ENCODE assay signal across 19 mouse cellular contexts in the genomic region with DNA sequence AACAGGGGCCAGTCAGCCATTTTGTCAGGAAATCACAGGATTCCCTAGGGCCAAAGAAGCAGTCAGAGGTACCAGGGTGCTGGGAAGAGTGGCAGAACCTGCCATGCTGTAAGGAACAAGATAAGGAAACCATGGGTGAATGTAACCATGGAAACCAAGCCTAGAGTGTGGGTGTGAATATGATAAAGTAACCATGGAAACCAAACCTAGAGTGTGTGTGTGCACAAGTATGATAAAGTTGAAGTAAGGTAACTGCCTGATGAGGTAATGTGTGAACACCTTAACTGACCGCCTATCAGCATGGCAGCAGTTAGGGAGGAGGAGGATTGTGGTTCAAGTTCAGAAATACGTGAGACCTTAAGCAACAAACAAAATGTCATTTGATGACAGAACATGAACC. TPM values are rescaled to one million over a fixed set of nuclear protein-coding genes. Genes with fewer than 3 reads are reported as not detected.
A peak's percentile ranks its signal among the peaks of the same experiment; 100 is the strongest.
DNase-seq lines count a peak whose midpoint lies in the region; ATAC-seq and TF ChIP-seq lines count a peak whose summit lies in the region.
"Had no signal": no experiment of that assay in that cellular context is flagged by ENCODE, and none has a peak within 500 bp of the region (broad histone marks: within the 10 kb centered on the region; RNA-seq: fewer than 3 reads in every experiment).

No protein-coding gene starts in this region.

- H3K9ac ChIP-seq in liver, embryonic 16.5 days (ENCODE audit: low read depth, low read length) = peak overlapping the region; percentile 42
- H3K9ac ChIP-seq: embryonic facial prominence, embryonic 15.5 days had no signal

- no peak for TF ChIP-seq CTCF in G1E (IDR thresholded peaks at IDR 0.05; ENCODE audit: low read depth, low read length)
- TF ChIP-seq CTCF in gastrocnemius, adult 2 months (IDR thresholded peaks at IDR 0.05) = no peak

- intact Hi-C loops in gastrocnemius, adult 2 months (cut with DNase I) = no loop called here
- intact Hi-C loops in gastrocnemius, postnatal 14 days (cut with DNase I; ENCODE audit: low total_unique reads) = loop anchor here (5.0 kb wide), 1 partner anchor 236 kb away; no protein-coding TSS in a partner anchor

- DNase-seq in frontal cortex, adult 2 months (ENCODE audit: extremely low spot score in 1 of 2, low spot score in 1 of 2) = peak; percentile 24 to 42
- DNase-seq in frontal cortex, postnatal 14 days (ENCODE audit: low spot score in 2 of 2) = no peak
- DNase-seq in G1E (ENCODE audit: low spot score) = peak; percentile 39
- DNase-seq in gastrocnemius, adult 2 months = no peak
- DNase-seq in adrenal gland, adult 2 months = no peak
- no peak for DNase-seq in gastrocnemius, postnatal 14 days
- DNase-seq: adrenal gland, postnatal 36 days; cerebellum, postnatal 14 days; gastrocnemius, postnatal 10 days; heart, postnatal 14 days; kidney, postnatal 4 days; retina, postnatal 1 day had no signal

- 25% methylated on average over 2 of the region's 2 CpGs for WGBS in liver, embryonic 16.5 days (ENCODE audit: insufficient replicate concordance)

- H3K9me3 ChIP-seq in G1E (replicated peaks) = no peaks in the 10 kb centered on the region
- H3K9me3 ChIP-seq in erythroblast, embryonic 14.5 days (ENCODE audit: control insufficient read depth, low read length) = no peaks in the 10 kb centered on the region
- no peaks in the 10 kb centered on the region for H3K9me3 ChIP-seq in liver, embryonic 16.5 days (replicated peaks; ENCODE audit: control insufficient read depth, low read length)
- H3K9me3 ChIP-seq: embryonic facial prominence, embryonic 15.5 days had no signal

- H3K36me3 ChIP-seq in G1E (replicated peaks) = peaks cover 39% of the 10 kb centered on the region
- H3K36me3 ChIP-seq in erythroblast, embryonic 14.5 days (ENCODE audit: control insufficient read depth) = peaks cover 75% of the 10 kb centered on the region
- H3K36me3 ChIP-seq in liver, embryonic 16.5 days (ENCODE audit: control insufficient read depth, insufficient read depth) = no peaks in the 10 kb centered on the region
- H3K36me3 ChIP-seq: embryonic facial prominence, embryonic 15.5 days had no signal

- peak overlapping the region; percentile 92 for H3K27ac ChIP-seq in liver, embryonic 16.5 days (ENCODE audit: low read length)
- H3K27ac ChIP-seq in gastrocnemius, adult 2 months = no peak overlapping the region
- H3K27ac ChIP-seq: embryonic facial prominence, embryonic 15.5 days had no signal

- peaks cover 85% of the 10 kb centered on the region for H3K4me1 ChIP-seq in G1E (ENCODE audit: insufficient read depth, low read depth, low read length)
- peaks cover 85% of the 10 kb centered on the region for H3K4me1 ChIP-seq in erythroblast, embryonic 14.5 days (ENCODE audit: control insufficient read depth)
- H3K4me1 ChIP-seq in liver, embryonic 16.5 days (ENCODE audit: control insufficient read depth, low read depth, low read length) = peaks cover 52% of the 10 kb centered on the region

- peak; percentile 64 for ATAC-seq in G1E (ENCODE audit: extremely low read depth, insufficient number of reproducible peaks, low FRiP score, poor library complexity, severe bottlenecking)
- peak; percentile 60 for ATAC-seq in liver, embryonic 16.5 days (ENCODE audit: low read depth)

- H3K27me3 ChIP-seq in G1E (ENCODE audit: insufficient read depth, low read length) = no peaks in the 10 kb centered on the region
- peaks cover 5% of the 10 kb centered on the region; the same call in 1 of the 2 replicates for H3K27me3 ChIP-seq in erythroblast, embryonic 14.5 days (ENCODE audit: control insufficient read depth)
- no peaks in the 10 kb centered on the region; the same call in 1 of the 2 replicates for H3K27me3 ChIP-seq in liver, embryonic 16.5 days (ENCODE audit: control insufficient read depth, insufficient read depth, low read depth, low read length)

- H3K4me3 ChIP-seq in G1E (ENCODE audit: low read depth, low read length) = peak overlapping the region; percentile 44; the same call in 1 of the 2 replicates
- H3K4me3 ChIP-seq in erythroblast, embryonic 14.5 days (replicated peaks) = peak overlapping the region; percentile 93
- H3K4me3 ChIP-seq in liver, embryonic 16.5 days (ENCODE audit: low read depth, low read length) = peak overlapping the region; percentile 95
- H3K4me3 ChIP-seq in gastrocnemius, adult 2 months = no peak overlapping the region
- H3K4me3 ChIP-seq: embryonic facial prominence, embryonic 15.5 days; myocyte had no signal

- peak overlapping the region; percentile 80 for H3K4me2 ChIP-seq in liver, embryonic 16.5 days (ENCODE audit: low read depth, low read length)
- H3K4me2 ChIP-seq: embryonic facial prominence, embryonic 15.5 days had no signal

RNA-seq across cellular contexts. Expression of a gene that starts 4.1 kb away (rescaled TPM):
- polyA plus RNA-seq in frontal cortex, adult 2 months (2012; rRNA removed) = 3.6 and 4.0 TPM in 2 replicates
- 21.4 and 27.9 TPM in 2 replicates for total RNA-seq in G1E (2014; fragmentation: Nextera tagmentation)
- total RNA-seq in G1E (2017) = 3.9 and 4.1 TPM in 2 replicates
- polyA plus RNA-seq in G1E (2012) = 36.4 and 38.2 TPM in 2 replicates
- 26.9 and 29.2 TPM in 2 replicates for polyA plus RNA-seq in erythroblast, embryonic 14.5 days (2012)
- polyA plus RNA-seq in liver, embryonic 16.5 days (2015; fragmentation: Nextera tagmentation; extraction: Ambion mirVana) = 12.4 and 12.6 TPM in 2 replicates
- 1 to 10 TPM; 2.0 to 2.8 TPM for total RNA-seq in gastrocnemius, adult 2 months (2021)
- 1 to 10 TPM; 5.7 to 7.8 TPM for total RNA-seq in adrenal gland, adult 2 months (2021)
- 12.3 and 13.4 TPM in 2 replicates for polyA plus RNA-seq in adrenal gland, adult 2 months (2012; rRNA removed)
- total RNA-seq in gastrocnemius, postnatal 14 days (2021) = 1 to 10 TPM; 3.3 to 4.7 TPM

RNA-seq across cellular contexts. Expression of a gene that starts 47.5 kb away (rescaled TPM):
- polyA plus RNA-seq in frontal cortex, adult 2 months (2012; rRNA removed) = 0.04 TPM in 1 of 2 replicates, not detected in the other
- not detected in 2 replicates for total RNA-seq in G1E (2014; fragmentation: Nextera tagmentation)
- 0.11 TPM in 1 of 2 replicates, not detected in the other for total RNA-seq in G1E (2017)
- not detected in 2 replicates for polyA plus RNA-seq in G1E (2012)
- not detected in 2 replicates for polyA plus RNA-seq in erythroblast, embryonic 14.5 days (2012)
- not detected in 2 replicates for polyA plus RNA-seq in liver, embryonic 16.5 days (2015; fragmentation: Nextera tagmentation; extraction: Ambion mirVana)
- total RNA-seq in gastrocnemius, adult 2 months (2021) = not detected
- total RNA-seq in adrenal gland, adult 2 months (2021) = under 1 TPM; 0.20 to 0.59 TPM
- 0.09 and 0.11 TPM in 2 replicates for polyA plus RNA-seq in adrenal gland, adult 2 months (2012; rRNA removed)
- not detected for total RNA-seq in gastrocnemius, postnatal 14 days (2021)
- total RNA-seq: gastrocnemius, postnatal 10 days; heart, postnatal 14 days; left cerebral cortex, postnatal 25 days had no signal
- polyA plus RNA-seq: C2C12; intestine, embryonic 14.5 days; myocyte had no signal

RNA-seq across cellular contexts. Expression of a gene that starts 48.6 kb away (rescaled TPM):
- polyA plus RNA-seq in frontal cortex, adult 2 months (2012; rRNA removed) = 0.12 and 0.15 TPM in 2 replicates
- total RNA-seq in G1E (2014; fragmentation: Nextera tagmentation) = not detected in 2 replicates
- 0.22 TPM in 1 of 2 replicates, not detected in the other for total RNA-seq in G1E (2017)
- not detected in 2 replicates for polyA plus RNA-seq in G1E (2012)
- not detected in 2 replicates for polyA plus RNA-seq in erythroblast, embryonic 14.5 days (2012)
- polyA plus RNA-seq in liver, embryonic 16.5 days (2015; fragmentation: Nextera tagmentation; extraction: Ambion mirVana) = 0.02 and 0.05 TPM in 2 replicates
- not detected for total RNA-seq in gastrocnemius, adult 2 months (2021)
- total RNA-seq in adrenal gland, adult 2 months (2021) = 1 to 10 TPM; 2.7 to 5.1 TPM
- polyA plus RNA-seq in adrenal gland, adult 2 months (2012; rRNA removed) = 0.07 and 0.13 TPM in 2 replicates
- not detected for total RNA-seq in gastrocnemius, postnatal 14 days (2021)
- total RNA-seq: heart, postnatal 14 days; left cerebral cortex, postnatal 25 days had no signal

RNA-seq across cellular contexts. Expression of a gene that starts 56.7 kb away (rescaled TPM):
- 3.5 and 4.2 TPM in 2 replicates for polyA plus RNA-seq in frontal cortex, adult 2 months (2012; rRNA removed)
- total RNA-seq in G1E (2014; fragmentation: Nextera tagmentation) = not detected in 2 replicates
- 0.17 and 0.22 TPM in 2 replicates for total RNA-seq in G1E (2017)
- 3.5 and 5.0 TPM in 2 replicates for polyA plus RNA-seq in G1E (2012)
- 0.66 and 0.78 TPM in 2 replicates for polyA plus RNA-seq in erythroblast, embryonic 14.5 days (2012)
- 0.42 and 0.44 TPM in 2 replicates for polyA plus RNA-seq in liver, embryonic 16.5 days (2015; fragmentation: Nextera tagmentation; extraction: Ambion mirVana)
- total RNA-seq in gastrocnemius, adult 2 months (2021) = under 1 TPM; 0.14 to 0.36 TPM
- under 1 TPM; 0.43 to 0.73 TPM for total RNA-seq in adrenal gland, adult 2 months (2021)
- 4.7 and 5.6 TPM in 2 replicates for polyA plus RNA-seq in adrenal gland, adult 2 months (2012; rRNA removed)
- under 1 TPM in 1 of 2 experiments, not detected in 1; 0.14 TPM for total RNA-seq in gastrocnemius, postnatal 14 days (2021)

Comparison
In these comparisons a context has a peak if more than half of its experiments do, and no peak if none do; other contexts are left out.
1. DNase-seq: peak in frontal cortex, adult 2 months (2 of 2) and G1E (single experiment); none in frontal cortex, postnatal 14 days (0 of 2), gastrocnemius, adult 2 months (single experiment), adrenal gland, adult 2 months (single experiment) and gastrocnemius, postnatal 14 days (single experiment).